Mouse (Mus musculus): ENCODE results near the gene Pias4.
A peak's percentile ranks its signal among the peaks of the same experiment; 100 is the strongest.

DNA sequence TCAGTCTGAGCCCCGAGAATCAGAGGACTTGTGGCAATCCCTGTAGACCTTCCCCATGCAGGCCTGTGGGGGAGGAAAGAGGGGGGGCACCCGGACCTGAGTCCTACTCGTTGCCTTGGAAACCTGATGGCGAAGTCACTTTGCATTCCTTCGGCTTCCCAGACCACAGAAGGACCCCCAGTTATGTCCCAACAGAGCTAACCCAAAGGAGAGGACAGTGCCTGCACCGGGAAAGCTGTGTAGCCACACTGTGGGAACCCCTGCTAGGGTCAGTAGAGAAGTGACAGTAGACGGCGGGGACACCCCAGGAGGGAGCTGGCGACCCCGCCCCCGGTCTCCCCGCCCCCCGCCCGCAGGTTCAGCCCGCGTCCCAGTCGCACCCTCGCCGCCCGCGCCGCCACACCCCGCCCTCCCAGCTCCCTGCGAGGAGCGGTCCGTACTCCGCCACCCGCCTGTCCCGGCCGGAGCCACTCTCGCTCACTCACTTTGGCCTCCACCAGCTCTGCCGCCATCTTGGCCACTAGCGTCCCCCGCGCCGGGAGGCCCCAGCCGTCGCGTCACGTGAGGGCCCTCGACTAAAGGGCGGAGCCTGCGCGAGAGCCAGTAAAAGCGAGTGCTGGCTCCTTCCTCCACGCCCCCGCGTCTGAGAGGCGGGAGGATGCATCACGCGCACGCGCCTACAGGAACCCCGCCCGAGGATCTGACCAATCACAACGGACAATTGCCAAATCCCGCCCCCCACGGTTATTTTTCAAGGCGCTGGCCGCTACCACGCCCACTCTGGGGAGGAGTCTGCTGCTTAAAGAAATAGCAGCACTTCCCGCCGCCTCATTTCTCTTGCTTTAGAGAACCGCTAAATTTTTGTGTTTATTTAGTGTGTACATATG is at the start of gene Pias4:
- TF ChIP-seq CTCF (IDR thresholded peaks at IDR 0.05; ENCODE audit: borderline replicate concordance, insufficient read depth, low read length) (no peak), POLR2A (IDR thresholded peaks at IDR 0.05; ENCODE audit: low read depth, low read length) (peak; percentile 86)

All from embryonic fibroblast, embryonic 13.5 days (primary cell).